Mouse (Mus musculus): ENCODE measurements around the gene Stx18. TPM values are rescaled to one million over a fixed set of nuclear protein-coding genes. Genes with fewer than 3 reads are reported as not detected.

Gene Stx18
- total and polyA plus RNA-seq, 2 experiments: 14.9 to 15.5 TPM

DNA sequence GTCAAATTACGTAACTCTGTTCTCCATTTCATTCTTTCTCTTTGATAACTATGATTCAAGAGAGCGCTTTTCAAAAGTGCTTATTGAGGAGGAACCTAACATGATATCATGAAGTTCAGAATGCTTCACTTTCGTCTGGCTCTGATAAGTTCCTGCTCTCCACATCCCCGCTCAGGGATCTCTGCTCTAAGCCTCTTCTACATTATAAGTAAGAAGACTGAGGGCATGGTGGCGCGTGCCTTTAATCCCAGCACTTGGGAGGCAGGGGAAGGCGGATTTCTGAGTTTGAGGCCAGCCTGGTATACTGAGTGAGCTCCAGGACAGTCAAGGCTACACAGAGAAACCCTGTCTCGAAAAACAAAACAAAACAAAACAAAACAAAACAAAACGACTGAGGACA lies 268 bp upstream of the Stx18 start:
- Histone ChIP-seq H3K4me3 (ENCODE audit: insufficient read depth, low read depth, low read length) (peak overlapping the region; percentile 75), H3K79me2 (ENCODE audit: control insufficient read depth, insufficient read depth, low read length) (peaks cover 11% of the 10 kb centered on the region; the same call in 1 of the 2 replicates), H3K9ac (ENCODE audit: low read depth, low read length) (0 out of 2 replicates have a peak overlapping the region, but pooled peaks have one; percentile 12), H3K27ac (replicated peaks; ENCODE audit: insufficient read depth, low read depth, low read length) (0 out of 2 replicates have a peak overlapping the region, but pooled peaks have one; percentile 62), H3K36me3 (ENCODE audit: control insufficient read depth, insufficient read depth, low read length) (no peaks in the 10 kb centered on the region), H3K27me3 (ENCODE audit: control insufficient read depth, insufficient read depth, low read length) (no peaks in the 10 kb centered on the region), H3K4me1 (ENCODE audit: control insufficient read depth, insufficient read depth, low read length) (peaks cover 2% of the 10 kb centered on the region; the same call in 1 of the 2 replicates)
- WGBS: 20% methylated on average over 9 of the region's 9 CpGs
- DNase-seq (ENCODE audit: extremely low read depth, low read depth, low spot score): peak; percentile 30
- TF ChIP-seq POLR2A (IDR thresholded peaks at IDR 0.05; ENCODE audit: extremely low read depth, insufficient read depth, low read length) (no peak), CTCF (IDR thresholded peaks at IDR 0.05; ENCODE audit: low read depth, low read length) (no peak)

DNA sequence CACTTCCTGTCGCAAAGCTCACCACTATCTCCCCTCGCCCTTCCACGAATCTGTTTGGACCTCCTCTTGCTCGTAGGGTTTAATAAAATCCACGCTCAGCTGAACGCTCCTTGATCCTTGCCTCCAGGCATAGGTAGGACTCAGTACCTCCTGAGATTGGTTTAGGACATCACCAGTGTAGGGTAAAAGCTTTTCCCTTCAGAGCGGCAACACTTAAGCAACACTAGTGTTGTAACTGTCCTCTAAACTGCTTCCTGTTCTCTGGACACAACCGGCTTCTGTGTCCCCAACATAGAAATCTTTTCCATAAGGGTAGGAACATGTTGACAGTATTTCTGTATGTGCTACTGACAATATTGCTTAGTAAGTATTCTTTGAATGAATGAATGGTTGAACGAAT lies 1.3 kb downstream of the Stx18 start:
- Histone ChIP-seq H3K27me3 (ENCODE audit: control insufficient read depth, insufficient read depth, low read length) (no peaks in the 10 kb centered on the region), H3K4me1 (ENCODE audit: control insufficient read depth, insufficient read depth, low read length) (peaks cover 2% of the 10 kb centered on the region; the same call in 1 of the 2 replicates), H3K79me2 (ENCODE audit: control insufficient read depth, insufficient read depth, low read length) (peaks cover 15% of the 10 kb centered on the region; the same call in 1 of the 2 replicates), H3K27ac (replicated peaks; ENCODE audit: insufficient read depth, low read depth, low read length) (peak overlapping the region; percentile 33), H3K4me3 (ENCODE audit: insufficient read depth, low read depth, low read length) (peak overlapping the region; percentile 75), H3K36me3 (ENCODE audit: control insufficient read depth, insufficient read depth, low read length) (no peaks in the 10 kb centered on the region), H3K9ac (ENCODE audit: low read depth, low read length) (peak overlapping the region; percentile 85)
- DNase-seq (ENCODE audit: extremely low read depth, low read depth, low spot score): peak; percentile 40
- WGBS: 2% methylated on average over 9 of the region's 9 CpGs
- TF ChIP-seq POLR2A (IDR thresholded peaks at IDR 0.05; ENCODE audit: extremely low read depth, insufficient read depth, low read length) (no peak), CTCF (IDR thresholded peaks at IDR 0.05; ENCODE audit: low read depth, low read length) (no peak)

DNA sequence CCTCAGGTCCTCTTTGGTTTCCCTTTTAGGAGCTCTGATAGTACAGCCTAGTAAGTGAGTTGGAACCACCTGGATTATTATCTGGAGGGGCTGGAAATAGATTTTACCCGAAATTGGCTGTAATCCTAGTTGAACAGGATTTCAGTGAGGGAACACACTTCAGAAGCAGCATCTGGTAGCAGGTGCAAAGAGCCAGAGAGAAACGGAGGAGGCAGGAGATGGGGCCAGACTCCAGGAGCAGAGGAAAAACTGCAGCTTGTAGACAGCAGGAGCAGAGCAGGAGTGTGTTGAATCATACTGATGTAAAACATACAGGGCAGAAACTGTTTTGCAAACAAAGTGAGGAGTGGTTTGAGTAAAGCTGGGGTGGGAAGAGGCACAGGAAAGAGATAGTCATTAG lies 6.4 kb downstream of the Stx18 start:
- no peak overlapping the region for H3K4me3 ChIP-seq (ENCODE audit: insufficient read depth, low read depth, low read length)
- WGBS: 65% methylated on average over 2 of the region's 2 CpGs
- H3K79me2 ChIP-seq (ENCODE audit: control insufficient read depth, insufficient read depth, low read length): peaks cover 23% of the 10 kb centered on the region; the same call in 1 of the 2 replicates
- TF ChIP-seq CTCF (IDR thresholded peaks at IDR 0.05; ENCODE audit: low read depth, low read length) (no peak), POLR2A (IDR thresholded peaks at IDR 0.05; ENCODE audit: extremely low read depth, insufficient read depth, low read length) (no peak)
- H3K4me1 ChIP-seq (ENCODE audit: control insufficient read depth, insufficient read depth, low read length): no peaks in the 10 kb centered on the region; the same call in 1 of the 2 replicates
- H3K27ac ChIP-seq (replicated peaks; ENCODE audit: insufficient read depth, low read depth, low read length): no peak overlapping the region
- H3K36me3 ChIP-seq (ENCODE audit: control insufficient read depth, insufficient read depth, low read length): peaks cover 1% of the 10 kb centered on the region; the same call in 1 of the 2 replicates
- H3K27me3 ChIP-seq (ENCODE audit: control insufficient read depth, insufficient read depth, low read length): no peaks in the 10 kb centered on the region
- DNase-seq (ENCODE audit: extremely low read depth, low read depth, low spot score): no peak
- H3K9ac ChIP-seq (ENCODE audit: low read depth, low read length): no peak overlapping the region

GRCm38 (mm10) chr5:38048177-38048576 lies 9.6 kb downstream of the Stx18 start:
- WGBS: 39% methylated on average over 3 of the region's 3 CpGs
- H3K27me3 ChIP-seq (ENCODE audit: control insufficient read depth, insufficient read depth, low read length): no peaks in the 10 kb centered on the region
- peaks cover 25% of the 10 kb centered on the region; the same call in 1 of the 2 replicates for H3K79me2 ChIP-seq (ENCODE audit: control insufficient read depth, insufficient read depth, low read length)
- H3K4me3 ChIP-seq (ENCODE audit: insufficient read depth, low read depth, low read length): no peak overlapping the region
- no peak overlapping the region for H3K27ac ChIP-seq (replicated peaks; ENCODE audit: insufficient read depth, low read depth, low read length)
- no peak for DNase-seq (ENCODE audit: extremely low read depth, low read depth, low spot score)
- no peak overlapping the region for H3K9ac ChIP-seq (ENCODE audit: low read depth, low read length)
- H3K36me3 ChIP-seq (ENCODE audit: control insufficient read depth, insufficient read depth, low read length): peaks cover 1% of the 10 kb centered on the region; the same call in 1 of the 2 replicates
- TF ChIP-seq POLR2A (IDR thresholded peaks at IDR 0.05; ENCODE audit: extremely low read depth, insufficient read depth, low read length) (no peak), CTCF (IDR thresholded peaks at IDR 0.05; ENCODE audit: low read depth, low read length) (peak; percentile 41; the same call in 1 of the 2 replicates)
- H3K4me1 ChIP-seq (ENCODE audit: control insufficient read depth, insufficient read depth, low read length): peaks cover 6% of the 10 kb centered on the region

DNA sequence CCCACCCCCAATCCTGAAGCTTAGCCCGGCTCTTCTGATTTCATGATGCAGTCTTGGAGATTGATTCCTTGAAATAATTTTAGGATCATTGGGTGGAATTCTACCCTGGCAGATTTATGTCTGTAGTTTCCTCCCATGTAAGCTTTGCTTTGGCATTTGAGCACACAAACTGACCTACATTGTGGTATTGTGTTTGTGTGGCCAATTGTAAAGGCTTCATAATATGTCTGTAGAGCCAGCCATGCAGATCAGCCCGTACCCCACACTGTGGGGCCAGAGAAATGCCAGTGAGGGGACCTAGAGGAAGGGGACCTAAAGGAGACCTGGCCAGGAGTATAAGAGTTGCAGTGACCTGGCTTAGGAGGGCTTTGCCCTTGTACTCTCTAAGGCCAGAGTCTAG lies 22.5 kb downstream of the Stx18 start:
- no peak overlapping the region for H3K9ac ChIP-seq (ENCODE audit: low read depth, low read length)
- no peaks in the 10 kb centered on the region for H3K36me3 ChIP-seq (ENCODE audit: control insufficient read depth, insufficient read depth, low read length)
- H3K27ac ChIP-seq (replicated peaks; ENCODE audit: insufficient read depth, low read depth, low read length): no peak overlapping the region
- peaks cover 14% of the 10 kb centered on the region; the same call in 1 of the 2 replicates for H3K79me2 ChIP-seq (ENCODE audit: control insufficient read depth, insufficient read depth, low read length)
- TF ChIP-seq CTCF (IDR thresholded peaks at IDR 0.05; ENCODE audit: low read depth, low read length) (no peak), POLR2A (IDR thresholded peaks at IDR 0.05; ENCODE audit: extremely low read depth, insufficient read depth, low read length) (no peak)
- H3K27me3 ChIP-seq (ENCODE audit: control insufficient read depth, insufficient read depth, low read length): no peaks in the 10 kb centered on the region
- WGBS: 68% methylated on average over 2 of the region's 2 CpGs
- H3K4me3 ChIP-seq (ENCODE audit: insufficient read depth, low read depth, low read length): no peak overlapping the region
- no peaks in the 10 kb centered on the region; the same call in 1 of the 2 replicates for H3K4me1 ChIP-seq (ENCODE audit: control insufficient read depth, insufficient read depth, low read length)
- no peak for DNase-seq (ENCODE audit: extremely low read depth, low read depth, low spot score)

DNA sequence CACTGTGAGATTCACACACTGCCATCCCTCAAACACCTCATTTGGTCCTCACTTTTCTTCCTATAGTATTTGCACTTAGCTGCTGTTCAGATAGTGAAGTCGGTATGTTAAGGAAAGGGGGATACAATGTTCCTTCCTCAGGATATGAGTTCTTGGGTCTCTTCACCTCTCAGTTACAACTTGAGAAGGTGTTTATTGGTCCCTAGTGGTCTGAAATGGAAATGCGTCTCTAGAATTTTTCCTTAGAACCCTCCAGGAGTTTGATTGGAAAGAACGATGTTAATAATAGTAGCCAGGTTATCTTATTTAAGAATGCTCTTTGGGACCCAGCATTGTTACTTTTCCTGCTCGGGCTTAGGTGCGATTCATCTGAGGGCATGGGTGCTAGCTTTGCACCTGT lies 24.2 kb downstream of the Stx18 start:
- H3K4me3 ChIP-seq (ENCODE audit: insufficient read depth, low read depth, low read length): no peak overlapping the region
- 53% methylated on average over 5 of the region's 5 CpGs for WGBS
- DNase-seq (ENCODE audit: extremely low read depth, low read depth, low spot score): no peak
- H3K9ac ChIP-seq (ENCODE audit: low read depth, low read length): no peak overlapping the region
- no peak overlapping the region for H3K27ac ChIP-seq (replicated peaks; ENCODE audit: insufficient read depth, low read depth, low read length)
- H3K4me1 ChIP-seq (ENCODE audit: control insufficient read depth, insufficient read depth, low read length): no peaks in the 10 kb centered on the region; the same call in 1 of the 2 replicates
- no peaks in the 10 kb centered on the region for H3K27me3 ChIP-seq (ENCODE audit: control insufficient read depth, insufficient read depth, low read length)
- H3K79me2 ChIP-seq (ENCODE audit: control insufficient read depth, insufficient read depth, low read length): peaks cover 19% of the 10 kb centered on the region
- no peak for TF ChIP-seq POLR2A (IDR thresholded peaks at IDR 0.05; ENCODE audit: extremely low read depth, insufficient read depth, low read length)
- TF ChIP-seq CTCF (IDR thresholded peaks at IDR 0.05; ENCODE audit: low read depth, low read length): no peak
- no peaks in the 10 kb centered on the region for H3K36me3 ChIP-seq (ENCODE audit: control insufficient read depth, insufficient read depth, low read length)
